Mouse (Mus musculus): Measurements from ENCODE around the gene Tmem207.

- TF ChIP-seq CTCF (IDR thresholded peaks at IDR 0.05; ENCODE audit: borderline replicate concordance, insufficient read depth, low read length) (no peak), POLR2A (IDR thresholded peaks at IDR 0.05; ENCODE audit: low read depth, low read length) (no peak)
These were observed 60.0 kb downstream of the Tmem207 start for GRCm38 (mm10) chr16:26466535-26466934.
